Comparison of ENCODE assay signal across 24 mouse cellular contexts in genomic region chr10:50822363-50822762, GRCm38 (mm10).
DNase-seq lines count a peak whose midpoint lies in the region; ATAC-seq and TF ChIP-seq lines count a peak whose summit lies in the region.
"Had no signal": no experiment of that assay in that cellular context is flagged by ENCODE, and none has a peak within 500 bp of the region (broad histone marks: within the 10 kb centered on the region; RNA-seq: fewer than 3 reads in every experiment).

No protein-coding gene starts in this region.

- TF ChIP-seq POLR2A in brain, embryonic 14.5 days (IDR thresholded peaks at IDR 0.05; ENCODE audit: borderline replicate concordance, extremely low read depth, insufficient read depth, insufficient read length, poor library complexity, severe bottlenecking): no peak

- H3K9ac ChIP-seq in forebrain, postnatal 0 days: no peak overlapping the region
- no peak overlapping the region for H3K9ac ChIP-seq in forebrain, embryonic 12.5 days

- peak; percentile 79 for ATAC-seq in forebrain, postnatal 0 days
- no peak for ATAC-seq in forebrain, embryonic 12.5 days (ENCODE audit: low FRiP score)
- ATAC-seq in frontal cortex, adult (ENCODE audit: low TSS enrichment): peak; percentile 69
- ATAC-seq: activated CD4-positive, CD25-positive, alpha-beta regulatory T cell, adult 4 months; CD4-positive, CD25-positive, alpha-beta regulatory T cell, adult 4 months; Patski had no signal

- no peaks in the 10 kb centered on the region for H3K36me3 ChIP-seq in forebrain, postnatal 0 days (ENCODE audit: insufficient read depth)
- no peaks in the 10 kb centered on the region for H3K36me3 ChIP-seq in forebrain, embryonic 12.5 days (replicated peaks)
- H3K36me3 ChIP-seq: G1E had no signal

- H3K4me1 ChIP-seq in forebrain, postnatal 0 days (ENCODE audit: insufficient read depth): no peaks in the 10 kb centered on the region
- no peaks in the 10 kb centered on the region for H3K4me1 ChIP-seq in forebrain, embryonic 12.5 days

- no peaks in the 10 kb centered on the region for H3K9me3 ChIP-seq in forebrain, postnatal 0 days (ENCODE audit: low read length)
- no peaks in the 10 kb centered on the region for H3K9me3 ChIP-seq in forebrain, embryonic 12.5 days
- H3K9me3 ChIP-seq: G1E had no signal

- H3K4me2 ChIP-seq in forebrain, postnatal 0 days (ENCODE audit: low read depth): no peak overlapping the region
- H3K4me2 ChIP-seq in forebrain, embryonic 12.5 days: no peak overlapping the region

- H3K4me3 ChIP-seq in forebrain, postnatal 0 days (ENCODE audit: low read depth, low read length): no peak overlapping the region
- H3K4me3 ChIP-seq in forebrain, embryonic 12.5 days (replicated peaks): no peak overlapping the region

- no peak for DNase-seq in forebrain, postnatal 0 days
- no peak for DNase-seq in frontal cortex, postnatal 14 days (ENCODE audit: low spot score in 2 of 2)
- DNase-seq in brain, adult 2 months (ENCODE audit: low read depth, low spot score): peak; percentile 26
- peak; percentile 29 for DNase-seq in brain, embryonic 14.5 days (ENCODE audit: low read depth)
- DNase-seq in thymus, postnatal 25 days: no peak
- DNase-seq in layer of hippocampus, postnatal 14 days (ENCODE audit: low spot score in 2 of 2): no peak
- DNase-seq: adrenal gland, adult 2 months; adrenal gland, adult 8-10 months; adrenal gland, postnatal 10 days; adrenal gland, postnatal 14 days; adrenal gland, postnatal 25 days; adrenal gland, postnatal 36 days; B cell, adult 2 months; cerebellum, adult 11 months; cerebellum, adult 11-12 months; cerebellum, adult 18-20 months; cerebellum, adult 2 months had no signal

- WGBS in forebrain, postnatal 0 days: 60% methylated on average over 1 of the region's 1 CpGs
- 71% methylated on average over 1 of the region's 1 CpGs for WGBS in forebrain, embryonic 12.5 days

- TF ChIP-seq CTCF in forebrain, postnatal 0 days (IDR thresholded peaks at IDR 0.05; ENCODE audit: low read depth): no peak
- TF ChIP-seq CTCF in brain, embryonic 14.5 days (IDR thresholded peaks at IDR 0.05; ENCODE audit: borderline replicate concordance, extremely low read depth, insufficient read depth, insufficient read length): no peak

- no peaks in the 10 kb centered on the region for H3K27me3 ChIP-seq in forebrain, postnatal 0 days (ENCODE audit: insufficient read depth, low read length)
- no peaks in the 10 kb centered on the region for H3K27me3 ChIP-seq in forebrain, embryonic 12.5 days
- H3K27me3 ChIP-seq: CH12.LX, Patski had no signal

- H3K27ac ChIP-seq in forebrain, postnatal 0 days (ENCODE audit: low read depth, low read length): no peak overlapping the region
- no peak overlapping the region for H3K27ac ChIP-seq in forebrain, embryonic 12.5 days

Comparison
In these comparisons a context has a peak if more than half of its experiments do, and no peak if none do; other contexts are left out.
1. DNase-seq: peak in brain, adult 2 months (single experiment) and brain, embryonic 14.5 days (single experiment); none in forebrain, postnatal 0 days (single experiment), frontal cortex, postnatal 14 days (0 of 2), thymus, postnatal 25 days (single experiment) and layer of hippocampus, postnatal 14 days (0 of 2).